In genomic region chr2:138257692-138258315, GRCm38 (mm10) we compare ENCODE assay signal across 7 mouse cellular contexts. TPM values are rescaled to one million over a fixed set of nuclear protein-coding genes. Genes with fewer than 3 reads are reported as not detected.
A peak's percentile ranks its signal among the peaks of the same experiment; 100 is the strongest.
DNase-seq lines count a peak whose midpoint lies in the region; ATAC-seq lines count a peak whose summit lies in the region.

No protein-coding gene starts in this region.

- peak overlapping the region; percentile 96 for H3K9ac ChIP-seq in heart, embryonic 16.5 days (ENCODE audit: low read length)

- H3K27me3 ChIP-seq in heart, embryonic 16.5 days (ENCODE audit: control insufficient read depth, insufficient read depth, low read length) = no peaks in the 10 kb centered on the region

- no peaks in the 10 kb centered on the region for H3K36me3 ChIP-seq in heart, embryonic 16.5 days (ENCODE audit: control insufficient read depth, insufficient read depth)

- peak overlapping the region; percentile 95 for H3K4me3 ChIP-seq in heart, embryonic 16.5 days (ENCODE audit: low read length)

- no peak for ATAC-seq in heart, embryonic 16.5 days (replicated peaks; ENCODE audit: extremely low read depth, insufficient read depth, low FRiP score)
- ATAC-seq in megakaryocyte, adult 5-6 weeks (ENCODE audit: poor library complexity, severe bottlenecking) = peak; percentile 49

- H3K4me2 ChIP-seq in heart, embryonic 16.5 days (ENCODE audit: low read depth, low read length) = peak overlapping the region; percentile 86

- peaks cover 17% of the 10 kb centered on the region for H3K4me1 ChIP-seq in heart, embryonic 16.5 days (ENCODE audit: control insufficient read depth, insufficient read depth, low read length)

- WGBS in heart, embryonic 16.5 days = 3% methylated on average over 10 of the region's 10 CpGs

- peak overlapping the region; percentile 94 for H3K27ac ChIP-seq in heart, embryonic 16.5 days (ENCODE audit: low read length)

- peak; percentile 32 for DNase-seq in 3134 (ENCODE audit: extremely low read depth, insufficient read length, low spot score)
- peak; percentile 78 for DNase-seq in ES-CJ7 (ENCODE audit: low read depth, low spot score)
- DNase-seq in embryo, embryonic 11.5 days (ENCODE audit: low read depth, low spot score) = peak; percentile 70
- peak; percentile 72 to 74 for DNase-seq in kidney, postnatal 25 days
- peak; percentile 48 for DNase-seq in testis, postnatal 14 days (ENCODE audit: low spot score)

- H3K9me3 ChIP-seq in heart, embryonic 16.5 days (replicated peaks; ENCODE audit: control insufficient read depth, low read length) = no peaks in the 10 kb centered on the region

RNA-seq across cellular contexts. Expression of gene Btbd3, which starts 1.4 kb away (rescaled TPM):
- polyA plus RNA-seq in heart, embryonic 16.5 days (2015; fragmentation: Nextera tagmentation; extraction: Ambion mirVana) = 8.9 and 12.0 TPM in 2 replicates
- total RNA-seq in megakaryocyte, adult 5-6 weeks (2015) = 0.91 and 1.9 TPM in 2 replicates
- total RNA-seq in megakaryocyte, adult 5-6 weeks (2017) = 0.49 and 1.0 TPM in 2 replicates
